Mouse (Mus musculus) adrenal gland, postnatal 36 days (tissue): Measurements from ENCODE around the gene Rgs5. TPM values are rescaled to one million over a fixed set of nuclear protein-coding genes. Genes with fewer than 3 reads are reported as not detected.

Source experiments
- DNase-seq, 2 experiments: peaks; one replicate each; pipeline ENCODE4 v3.0.0; 2021; ENCODE audit warnings: mixed read lengths in 1 of 2
- long read RNA-seq, 2 experiments: library from polyadenylated mRNA; stranded (forward); transcript quantifications; one replicate each; pipeline ENCODE4 v2.0.0; 2021; ENCODE audit warnings: borderline sequencing depth in 2 of 2
- total RNA-seq, 2 experiments: library from RNA; stranded (reverse); gene quantifications; 2 replicates each; pipeline ENCODE4 v1.2.3; 2021

Rgs5 gene
- total RNA-seq, result 10 to 100 TPM; 38.1 to 46.5 TPM
- long read RNA-seq, experiment 1, full-length matches to known transcripts, result 9 of 17 reads
- long read RNA-seq, experiment 1, partial matches to known transcripts, result 0 of 17 reads
- long read RNA-seq, experiment 1, other reads (novel, unspliced or antisense), result 8 of 17 reads
- long read RNA-seq, experiment 2, full-length matches to known transcripts, result 1 of 4 reads
- long read RNA-seq, experiment 2, partial matches to known transcripts, result 3 of 4 reads
- long read RNA-seq, experiment 2, other reads (novel, unspliced or antisense), result 0 of 4 reads

- DNase-seq, result peak; percentile 15 to 22
Observed at GRCm38 (mm10) chr1:169655256-169655655, at the start of gene Rgs5. TSS of gene Rgs5 (plus strand) at chr1:169655501.

GRCm38 (mm10) chr1:169606164-169606563, 49.1 kb upstream of the Rgs5 start:
- DNase-seq, result no peak

GRCm38 (mm10) chr1:169629738-169630137, 25.6 kb upstream of the Rgs5 start:
- DNase-seq, result no peak

- DNase-seq, result no peak
Observed at GRCm38 (mm10) chr1:169637251-169637750, 18.0 kb upstream of the Rgs5 start.

GRCm38 (mm10) chr1:169644884-169645653, 10.2 kb upstream of the Rgs5 start:
- DNase-seq, result no peak

- no peak for DNase-seq
Observed at GRCm38 (mm10) chr1:169659479-169659878, 4.2 kb downstream of the Rgs5 start.

- DNase-seq, result no peak
Observed at GRCm38 (mm10) chr1:169667328-169667727, 12.0 kb downstream of the Rgs5 start.

GRCm38 (mm10) chr1:169670705-169671104, 15.4 kb downstream of the Rgs5 start:
- peak; percentile 36 to 44 for DNase-seq

GRCm38 (mm10) chr1:169671801-169672200, 16.5 kb downstream of the Rgs5 start:
- DNase-seq, result peak; percentile 10 to 13

GRCm38 (mm10) chr1:169672272-169672671, 17.0 kb downstream of the Rgs5 start:
- peak in 1 of 2 experiments; percentile 11 for DNase-seq

GRCm38 (mm10) chr1:169674116-169674515, 18.8 kb downstream of the Rgs5 start:
- DNase-seq, result peak; percentile 18 to 24

GRCm38 (mm10) chr1:169676751-169677150, 21.4 kb downstream of the Rgs5 start:
- no peak for DNase-seq

- no peak for DNase-seq
Observed at GRCm38 (mm10) chr1:169680455-169681208, 25.3 kb downstream of the Rgs5 start.

- DNase-seq, result no peak
Observed at GRCm38 (mm10) chr1:169682775-169683497, 27.6 kb downstream of the Rgs5 start.

- no peak for DNase-seq
Observed at GRCm38 (mm10) chr1:169685257-169685656, 30.0 kb downstream of the Rgs5 start.

- DNase-seq, result no peak
Observed at GRCm38 (mm10) chr1:169693040-169693439, 37.7 kb downstream of the Rgs5 start.

- DNase-seq, result no peak
Observed at GRCm38 (mm10) chr1:169693537-169693936, 38.2 kb downstream of the Rgs5 start.

- DNase-seq, result no peak
Observed at GRCm38 (mm10) chr1:169695356-169695755, 40.1 kb downstream of the Rgs5 start.

GRCm38 (mm10) chr1:169697236-169697635, 41.9 kb downstream of the Rgs5 start:
- DNase-seq, result no peak

GRCm38 (mm10) chr1:169699184-169699583, 43.9 kb downstream of the Rgs5 start:
- peak in 1 of 2 experiments; percentile 6 for DNase-seq

GRCm38 (mm10) chr1:169704395-169705087, 49.2 kb downstream of the Rgs5 start:
- DNase-seq, result no peak
